Mouse (Mus musculus): ENCODE measurements around the gene Hoxb7. TPM values are rescaled to one million over a fixed set of nuclear protein-coding genes. Genes with fewer than 3 reads are reported as not detected.

Hoxb7 gene
- 92.0 and 93.9 TPM in 2 replicates for polyA plus RNA-seq (2015; fragmentation: Nextera tagmentation; extraction: Ambion mirVana)

DNA sequence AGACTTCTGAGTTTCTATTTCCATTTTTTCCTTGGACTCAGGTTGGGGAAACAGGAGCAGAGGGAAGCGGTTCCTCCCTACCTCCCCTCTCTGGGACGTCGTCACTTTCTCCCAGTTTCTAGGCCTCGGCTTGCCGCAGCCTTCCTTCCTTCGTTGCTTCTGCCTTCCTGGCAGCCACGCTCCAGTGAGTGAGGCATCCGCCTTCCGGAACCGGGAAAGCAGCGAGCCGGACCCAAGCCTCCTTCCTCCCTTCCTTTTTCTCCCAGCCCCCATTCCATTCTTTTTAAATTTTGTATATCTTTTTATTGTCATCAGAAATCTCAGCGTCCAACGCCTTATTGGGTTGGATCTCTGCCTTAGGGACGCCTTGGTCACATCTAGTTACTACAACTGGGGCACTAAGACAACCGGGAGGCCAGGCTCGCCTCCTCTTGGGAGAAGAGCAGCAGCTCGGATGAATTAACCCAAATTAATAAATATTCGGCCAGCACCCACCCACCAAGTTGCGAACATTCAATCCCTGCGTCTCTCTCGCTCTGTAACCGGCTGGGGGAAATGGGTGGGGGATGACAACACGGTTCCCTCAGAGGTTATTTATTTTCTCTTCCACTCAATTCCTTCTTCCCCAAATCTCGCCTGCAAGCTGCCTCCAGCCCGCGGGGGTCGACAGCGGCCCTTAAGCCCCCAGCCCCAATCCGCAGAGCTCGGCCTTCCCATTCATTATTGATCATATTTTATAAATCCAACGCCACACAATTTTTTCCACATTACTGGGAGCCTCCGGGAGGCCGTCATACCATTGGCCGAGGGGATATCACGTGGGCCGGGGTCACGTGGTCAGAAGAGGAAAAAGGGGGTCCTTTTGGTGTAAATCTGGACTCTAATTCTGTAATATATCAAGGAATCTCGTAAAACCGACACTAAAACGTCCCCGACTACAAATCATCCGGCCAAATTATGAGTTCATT is at the start of gene Hoxb7:
Hoxb7 (plus strand) TSS at position 853 of the 968 bp plus-strand sequence.

DNA sequence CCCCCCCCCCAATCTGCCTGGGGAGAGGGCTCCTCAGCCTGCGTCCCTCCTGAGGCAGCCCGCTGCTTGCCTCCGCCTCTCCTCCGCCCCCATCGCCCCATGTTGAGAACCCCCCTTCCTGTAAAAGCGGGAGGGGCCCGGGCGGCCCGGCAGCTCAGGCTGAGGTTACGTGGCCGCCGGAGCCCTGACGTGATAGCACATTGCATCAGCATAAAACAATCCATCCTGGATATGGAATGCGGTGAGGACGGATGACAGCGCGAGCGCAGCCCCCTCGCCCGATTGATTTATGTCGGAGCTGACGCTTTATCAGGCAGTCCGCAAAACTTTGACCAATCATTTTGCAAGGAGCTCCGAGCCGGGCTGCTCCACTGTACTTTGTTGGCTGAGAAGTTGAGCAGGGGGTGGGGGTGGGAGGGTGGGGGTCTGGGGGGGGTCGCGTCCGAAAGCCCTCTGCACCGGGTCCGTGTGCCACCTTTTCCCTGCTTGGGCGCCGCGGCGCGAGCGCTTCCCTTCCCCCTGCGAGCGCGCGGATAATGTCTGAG is 15.4 kb upstream of the Hoxb7 start, which contains the start of gene Hoxb9:
Hoxb9 (plus strand) TSS at position 462 of the 545 bp plus-strand sequence.

DNA sequence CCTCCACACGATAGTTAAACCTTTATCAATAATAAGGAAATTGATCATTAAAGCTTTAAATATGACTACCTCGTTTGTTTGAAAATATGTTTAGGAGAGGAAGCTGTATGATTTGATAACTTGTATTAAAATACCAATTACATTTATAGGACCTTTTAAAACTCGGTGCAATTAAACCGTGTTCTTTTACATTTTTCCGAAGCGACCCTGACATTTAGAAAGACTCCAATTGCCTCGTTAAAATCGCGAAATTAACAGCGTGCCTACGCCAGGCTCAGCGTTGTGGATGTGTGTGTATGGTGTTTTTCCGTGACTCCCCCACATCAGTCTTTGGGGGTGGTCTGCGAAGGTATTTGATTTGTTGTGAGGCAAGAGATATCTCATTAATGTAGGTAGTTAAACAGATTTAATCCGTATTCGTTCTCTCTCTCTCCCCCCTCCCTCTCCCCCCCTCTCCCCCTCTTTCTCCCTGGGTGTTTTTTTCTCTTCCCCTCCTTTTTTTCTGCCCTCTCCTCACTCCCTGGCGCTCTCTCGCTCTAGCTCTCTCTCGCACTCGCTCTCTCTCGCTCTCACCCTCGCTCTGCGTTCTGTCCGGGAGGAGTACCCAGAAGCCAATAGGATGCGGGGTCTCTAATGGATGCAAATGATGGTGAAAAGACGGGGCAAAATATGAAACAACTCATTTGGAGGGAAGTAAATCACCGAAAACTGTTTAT is 4.4 kb upstream of the Hoxb7 start, which contains the start of gene Hoxb8:
Hoxb8 (plus strand) TSS at position 51 of the 716 bp plus-strand sequence.

DNA sequence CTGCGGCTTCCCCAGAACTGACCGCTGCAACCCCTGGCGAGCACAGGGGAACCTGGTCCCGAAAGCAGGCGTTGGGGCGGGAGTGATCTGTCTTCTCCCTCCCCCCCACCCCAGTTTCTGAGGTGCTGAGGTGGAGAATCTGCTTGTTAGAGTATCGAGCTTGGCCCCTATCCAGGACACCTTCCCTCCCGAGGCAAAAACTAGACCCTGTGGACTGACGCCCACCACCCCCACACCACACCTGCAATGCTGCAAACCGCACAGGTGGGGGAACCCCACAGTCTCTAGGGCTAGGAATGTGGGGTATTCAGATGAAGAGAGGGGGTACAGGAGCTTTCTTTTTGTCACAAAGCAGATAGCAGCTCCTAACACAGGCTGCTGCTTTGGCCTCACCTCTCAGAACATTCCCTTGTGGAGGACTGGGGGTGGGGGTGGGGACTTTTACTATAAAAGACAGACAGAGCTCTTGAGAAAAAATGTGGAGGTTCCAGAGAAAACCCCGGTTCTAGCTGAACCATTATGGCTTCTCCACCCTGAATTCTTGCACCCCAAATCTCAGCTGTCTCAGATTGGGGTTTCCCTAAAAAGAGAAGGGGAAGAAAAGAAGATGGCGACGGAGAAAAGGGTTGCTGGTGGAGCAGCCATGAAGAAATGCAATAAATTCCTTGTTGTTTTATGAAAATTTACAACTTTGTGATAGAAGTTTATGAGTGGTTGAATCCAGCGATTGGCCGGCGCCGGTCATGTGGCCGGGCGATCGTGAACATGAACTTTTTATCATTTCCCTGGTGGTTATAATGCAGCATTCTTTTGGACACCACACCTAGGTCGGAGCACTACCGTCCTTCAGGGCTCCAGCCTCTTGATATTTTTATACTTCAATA is 5.5 kb downstream of the Hoxb7 start, which contains the start of gene Hoxb6:
Hoxb6 (plus strand) TSS at position 796 of the 884 bp plus-strand sequence.

DNA sequence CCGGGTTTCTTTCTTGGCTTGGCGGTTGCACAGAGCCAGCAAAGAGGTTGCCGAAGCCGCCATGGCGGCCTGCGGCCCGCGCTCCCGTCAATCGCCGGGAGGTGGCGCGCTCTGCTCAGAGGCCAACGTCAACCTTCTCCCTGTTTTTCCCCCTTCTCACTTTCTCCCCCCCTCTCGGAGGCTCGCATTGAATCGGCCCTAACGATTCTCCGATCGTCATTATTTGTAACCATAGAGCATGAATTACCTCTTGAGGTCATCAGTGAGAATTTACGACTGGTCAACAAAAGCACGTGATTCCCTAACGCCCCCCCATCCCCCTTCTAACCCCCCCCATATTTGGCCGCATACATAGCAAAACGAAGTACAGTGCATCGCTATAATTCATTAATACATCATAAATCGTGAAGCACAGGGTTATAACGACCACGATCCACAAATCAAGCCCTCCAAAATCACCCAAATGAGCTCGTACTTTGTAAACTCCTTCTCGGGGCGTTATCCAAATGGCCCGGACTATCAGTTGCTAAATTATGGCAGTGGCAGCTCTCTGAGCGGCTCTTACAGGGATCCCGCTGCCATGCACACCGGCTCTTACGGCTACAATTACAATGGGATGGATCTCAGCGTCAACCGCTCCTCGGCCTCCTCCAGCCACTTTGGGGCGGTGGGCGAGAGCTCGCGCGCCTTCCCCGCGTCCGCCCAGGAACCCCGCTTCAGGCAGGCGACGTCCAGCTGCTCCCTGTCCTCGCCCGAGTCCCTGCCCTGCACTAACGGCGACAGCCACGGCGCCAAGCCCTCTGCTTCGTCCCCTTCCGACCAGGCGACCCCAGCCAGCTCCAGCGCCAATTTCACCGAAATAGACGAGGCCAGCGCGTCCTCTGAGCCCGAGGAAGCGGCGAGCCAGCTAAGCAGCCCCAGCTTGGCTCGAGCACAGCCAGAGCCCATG is 17.0 kb downstream of the Hoxb7 start, which contains the start of gene Hoxb5:
Hoxb5 (plus strand) TSS at position 186 of the 949 bp plus-strand sequence.

DNA sequence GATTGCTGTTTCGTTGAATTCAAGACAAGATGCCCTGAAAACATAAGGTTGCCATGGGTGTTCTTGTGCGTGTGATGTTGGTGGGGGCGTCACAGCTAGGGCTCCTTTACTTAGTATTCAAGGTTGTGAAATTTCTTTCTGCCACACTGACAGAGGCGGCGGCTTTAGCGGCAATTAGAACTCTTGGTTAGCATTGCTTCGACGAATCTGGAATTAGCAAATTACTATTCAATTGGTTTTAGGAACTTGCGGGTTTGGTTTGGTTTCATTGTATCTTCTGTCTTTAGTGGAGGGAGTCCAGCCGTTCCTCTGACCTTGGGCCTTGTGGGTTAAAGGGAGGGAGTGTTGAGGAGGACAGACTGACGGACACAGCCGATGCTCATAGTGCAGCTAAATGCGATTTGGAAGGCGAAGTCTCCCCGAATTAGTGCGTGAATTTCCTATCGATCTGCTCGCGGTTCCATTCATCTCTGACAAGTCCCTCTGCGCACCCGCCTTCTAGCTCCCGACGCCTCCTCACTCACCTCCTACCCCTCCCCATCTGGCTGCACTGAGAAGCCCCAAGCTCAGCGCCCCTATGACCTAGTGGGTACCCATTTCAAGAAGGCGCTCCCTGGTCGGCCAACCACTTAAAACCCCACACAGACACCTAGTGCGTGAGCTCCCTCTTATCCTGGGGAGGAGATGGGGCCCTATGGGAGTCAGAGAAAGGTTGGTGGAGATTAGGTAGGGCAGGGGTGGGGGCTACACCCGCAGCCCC is 31.4 kb downstream of the Hoxb7 start, which contains the start of gene Hoxb4:
Hoxb4 (plus strand) TSS at position 660 of the 760 bp plus-strand sequence.

DNA sequence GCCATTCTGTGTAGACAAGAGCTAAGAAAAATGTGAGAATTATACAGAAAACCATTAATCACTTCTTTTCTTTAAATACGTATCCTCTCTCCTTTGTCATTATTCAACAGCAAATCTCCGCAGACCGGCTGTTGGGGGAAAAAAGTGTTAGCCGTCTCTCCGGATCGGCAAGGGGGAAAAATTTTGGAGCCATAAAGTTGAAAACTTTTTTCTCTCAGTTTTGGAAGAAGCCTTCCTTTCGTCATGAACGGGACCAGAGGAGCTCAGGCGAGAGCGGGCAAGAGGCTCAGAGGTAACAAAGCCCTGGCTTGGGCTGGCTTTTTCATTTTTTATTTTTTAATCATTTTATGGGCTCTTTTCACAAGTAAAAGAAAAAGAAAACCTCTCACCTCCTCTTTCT is 36.7 kb downstream of the Hoxb7 start, which contains the start of gene Hoxb3:
Hoxb3 (plus strand) TSS at position 173 of the 400 bp plus-strand sequence.

MicroRNAs encoded within 50 kb of the gene (microRNA counts, 519-probe panel; counts per million panel counts)
- microRNA mmu-miR-10a = 6,736 counts per million, percentile 92 among the panel's probes with 10 or more counts
- microRNA mmu-miR-196a = 5,713 counts per million, percentile 77 among the panel's probes with 10 or more counts

Small RNA genes lying within 50 kb of the gene (microRNA-seq; reads per million reads assigned to microRNA genes)
- gene Mir10a (139,959 reads per million, percentile 100 among the genes with 10 or more reads in this experiment), gene Mir196a-1 (14.2 reads per million, percentile 23 among the genes with 10 or more reads in this experiment)

Other genes starting within 250 kb of the Hoxb7 start
- gene Ube2z, start 221.2 kb upstream of the Hoxb7 start, polyA plus RNA-seq (2015; fragmentation: Nextera tagmentation; extraction: Ambion mirVana) = 34.6 and 36.4 TPM in 2 replicates
- gene Atp5g1, start 211.0 kb upstream of the Hoxb7 start, polyA plus RNA-seq (2015; fragmentation: Nextera tagmentation; extraction: Ambion mirVana) = 1,486 and 1,590 TPM in 2 replicates
- 0.21 TPM in 1 of 2 replicates, not detected in the other for gene Calcoco2, start 174.7 kb upstream of the Hoxb7 start, polyA plus RNA-seq (2015; fragmentation: Nextera tagmentation; extraction: Ambion mirVana)
- 0.25 and 0.42 TPM in 2 replicates for gene Ttll6, start 152.8 kb upstream of the Hoxb7 start, polyA plus RNA-seq (2015; fragmentation: Nextera tagmentation; extraction: Ambion mirVana)
- gene Hoxb13, start 92.3 kb upstream of the Hoxb7 start, polyA plus RNA-seq (2015; fragmentation: Nextera tagmentation; extraction: Ambion mirVana) = not detected in 2 replicates
- gene Hoxb9, start 15.2 kb upstream of the Hoxb7 start, polyA plus RNA-seq (2015; fragmentation: Nextera tagmentation; extraction: Ambion mirVana) = 52.7 and 70.5 TPM in 2 replicates
- 55.8 and 64.7 TPM in 2 replicates for gene Hoxb8, start 4.7 kb upstream of the Hoxb7 start, polyA plus RNA-seq (2015; fragmentation: Nextera tagmentation; extraction: Ambion mirVana)
- gene Hoxb6, start 5.9 kb downstream of the Hoxb7 start, polyA plus RNA-seq (2015; fragmentation: Nextera tagmentation; extraction: Ambion mirVana) = 103 and 114 TPM in 2 replicates
- 30.8 and 34.0 TPM in 2 replicates for gene Hoxb5, start 16.7 kb downstream of the Hoxb7 start, polyA plus RNA-seq (2015; fragmentation: Nextera tagmentation; extraction: Ambion mirVana)
- 3.1 and 3.5 TPM in 2 replicates for gene Hoxb4, start 31.6 kb downstream of the Hoxb7 start, polyA plus RNA-seq (2015; fragmentation: Nextera tagmentation; extraction: Ambion mirVana)
- gene Hoxb3, start 36.7 kb downstream of the Hoxb7 start, polyA plus RNA-seq (2015; fragmentation: Nextera tagmentation; extraction: Ambion mirVana) = 6.7 and 8.2 TPM in 2 replicates
- gene Hoxb2, start 63.9 kb downstream of the Hoxb7 start, polyA plus RNA-seq (2015; fragmentation: Nextera tagmentation; extraction: Ambion mirVana) = 30.9 and 35.1 TPM in 2 replicates
- gene Hoxb1, start 79.1 kb downstream of the Hoxb7 start, polyA plus RNA-seq (2015; fragmentation: Nextera tagmentation; extraction: Ambion mirVana) = 0.42 and 0.65 TPM in 2 replicates
- gene Skap1, start 178.0 kb downstream of the Hoxb7 start, polyA plus RNA-seq (2015; fragmentation: Nextera tagmentation; extraction: Ambion mirVana) = 10.7 and 13.6 TPM in 2 replicates

Measured in neural tube, postnatal 0 days (tissue).